Mouse (Mus musculus): Measurements from ENCODE around the gene Mapk6.

DNA sequence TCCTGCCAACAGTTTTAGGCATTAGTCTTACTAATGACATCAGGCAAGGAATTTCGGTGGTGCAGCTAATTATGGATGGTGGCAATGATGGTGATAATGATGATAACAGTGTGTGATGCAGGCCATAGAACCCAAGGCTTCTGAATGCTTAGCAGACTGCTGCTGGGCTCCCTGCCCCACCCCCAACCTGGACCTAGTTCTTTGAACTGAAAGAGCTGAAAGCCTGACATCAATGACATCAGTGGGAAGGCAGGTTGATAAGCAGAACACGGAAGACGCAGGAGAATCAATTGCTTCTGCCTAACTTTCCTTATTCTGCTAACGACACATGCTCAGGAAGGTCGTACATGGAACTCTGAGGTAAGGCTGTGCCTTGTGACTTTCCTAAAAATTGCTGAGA is 3.4 kb upstream of the Mapk6 start:
- TF ChIP-seq CTCF (IDR thresholded peaks at IDR 0.05; ENCODE audit: low read depth) (no peak), EP300 (IDR thresholded peaks at IDR 0.05; ENCODE audit: low read depth) (no peak)
